ENCODE assay signal across 14 mouse cellular contexts in the genomic region with DNA sequence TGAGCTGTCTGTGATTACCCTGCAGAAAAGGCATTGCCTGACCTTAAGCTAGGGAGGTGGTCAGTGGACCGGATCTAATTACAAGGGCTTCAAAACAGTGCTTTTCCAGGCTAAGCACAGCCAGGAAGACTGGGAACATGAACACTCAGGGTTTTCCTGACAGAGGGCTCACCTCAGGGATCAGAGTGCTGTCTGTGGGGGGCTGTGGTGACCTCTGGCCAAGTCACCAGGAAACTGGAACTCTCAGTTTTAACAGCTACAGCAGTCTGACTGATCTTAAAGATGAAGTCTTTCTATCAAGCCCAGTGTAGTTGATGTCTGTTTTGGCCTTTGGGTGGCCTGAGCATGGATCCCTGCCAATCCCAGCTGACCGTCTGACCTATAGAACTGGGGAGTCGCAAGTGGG. TPM values are rescaled to one million over a fixed set of nuclear protein-coding genes. Genes with fewer than 3 reads are reported as not detected.
A peak's percentile ranks its signal among the peaks of the same experiment; 100 is the strongest.
DNase-seq lines count a peak whose midpoint lies in the region; TF ChIP-seq lines count a peak whose summit lies in the region.
"Had no signal": no experiment of that assay in that cellular context is flagged by ENCODE, and none has a peak within 500 bp of the region (broad histone marks: within the 10 kb centered on the region; RNA-seq: fewer than 3 reads in every experiment).

No protein-coding gene starts in this region.

- intact Hi-C loops in gastrocnemius, adult 2 months (cut with DNase I) = no loop called here
- intact Hi-C loops in gastrocnemius, postnatal 36 days (cut with DNase I) = no loop called here

- DNase-seq in gastrocnemius, adult 2 months = no peak
- no peak for DNase-seq in gastrocnemius, postnatal 36 days
- DNase-seq in MN1 (ENCODE audit: low spot score) = peak; percentile 35
- DNase-seq in kidney, adult 18-20 months = peak; percentile 63
- peak; percentile 85 for DNase-seq in kidney, postnatal 14 days
- no peak for DNase-seq in layer of hippocampus, adult 18-20 months (ENCODE audit: low spot score in 2 of 2)
- DNase-seq in left cerebral cortex, adult 11 months (ENCODE audit: low spot score) = no peak
- no peak for DNase-seq in thymus, postnatal 10 days (ENCODE audit: low spot score in 2 of 2)
- DNase-seq: cerebellum, adult 9-10 months; gastrocnemius, postnatal 14 days; liver; right cerebral cortex, adult 18-20 months had no signal

- no peak for TF ChIP-seq CTCF in gastrocnemius, adult 2 months (IDR thresholded peaks at IDR 0.05)

- no peak overlapping the region for H3K4me3 ChIP-seq in gastrocnemius, adult 2 months
- H3K4me3 ChIP-seq: heart, embryonic 13.5 days; lung, embryonic 15.5 days had no signal

- H3K27ac ChIP-seq in gastrocnemius, adult 2 months = peak overlapping the region; percentile 54
- H3K27ac ChIP-seq: heart, embryonic 13.5 days; lung, embryonic 15.5 days had no signal

RNA-seq across cellular contexts. Expression of a gene that starts 17.7 kb away (rescaled TPM):
- total RNA-seq in gastrocnemius, adult 2 months (2021) = 10 to 100 TPM in 1 of 2 experiments, 1 to 10 TPM in 1; 7.6 to 16.6 TPM
- total RNA-seq in gastrocnemius, postnatal 36 days (2021) = 1 to 10 TPM; 6.0 to 9.8 TPM
- 10 to 100 TPM; 23.8 to 24.5 TPM for total RNA-seq in layer of hippocampus, adult 18-20 months (2021)

RNA-seq across cellular contexts. Expression of a gene that starts 58.5 kb away (rescaled TPM):
- total RNA-seq in gastrocnemius, adult 2 months (2021) = 10 to 100 TPM; 20.1 to 21.4 TPM
- 10 to 100 TPM; 17.6 to 20.4 TPM for total RNA-seq in gastrocnemius, postnatal 36 days (2021)
- total RNA-seq in layer of hippocampus, adult 18-20 months (2021) = 10 to 100 TPM; 79.8 to 82.2 TPM

Comparison
In these comparisons a context has a peak if more than half of its experiments do, and no peak if none do; other contexts are left out.
1. DNase-seq: peak in MN1 (single experiment), kidney, adult 18-20 months (single experiment) and kidney, postnatal 14 days (single experiment); none in gastrocnemius, adult 2 months (single experiment), gastrocnemius, postnatal 36 days (0 of 2), layer of hippocampus, adult 18-20 months (0 of 2), left cerebral cortex, adult 11 months (single experiment) and thymus, postnatal 10 days (0 of 2).